Mouse (Mus musculus) intestine, embryonic 16.5 days (tissue): ENCODE measurements around the gene Otogl. TPM values are rescaled to one million over a fixed set of nuclear protein-coding genes. Genes with fewer than 3 reads are reported as not detected.

ENCODE experiments used
- ATAC-seq: fragments of 200-750 bp; cut with Nextera tagmentation; 2 replicates; pipeline ENCODE4 v1.8.0; 2017; ENCODE audit warnings: moderate TSS enrichment, moderate library complexity
- H3K27ac ChIP-seq: fragments of 300-500 bp; sonication (generic); 2 replicates; pipeline ENCODE4 v1.5.1; 2014; ENCODE audit warnings: mild to moderate bottlenecking, low read length
- H3K27me3 ChIP-seq: fragments of 300-500 bp; sonication (generic); replicated peaks from 2 replicates; pipeline ENCODE4 v1.6.1; 2014; ENCODE audit warnings: low read length, control low read depth, mixed read lengths; ENCODE audit not compliant: control insufficient read depth, insufficient read depth
- H3K36me3 ChIP-seq: fragments of 300-500 bp; sonication (generic); 2 replicates; pipeline ENCODE4 v1.6.1; 2014; ENCODE audit warnings: low read length, control low read depth; ENCODE audit not compliant: control insufficient read depth, insufficient read depth
- H3K4me1 ChIP-seq: fragments of 300-500 bp; sonication (generic); 2 replicates; pipeline ENCODE4 v1.6.1; 2014; ENCODE audit warnings: low read length, control low read depth, mixed read lengths; ENCODE audit not compliant: control insufficient read depth, insufficient read depth
- H3K4me2 ChIP-seq: fragments of 300-500 bp; sonication (generic); 2 replicates; pipeline ENCODE4 v1.6.1; 2014; ENCODE audit warnings: low read depth, low read length, control low read depth
- H3K4me3 ChIP-seq: fragments of 300-500 bp; sonication (generic); 2 replicates; pipeline ENCODE4 v1.5.1; 2014; ENCODE audit warnings: mild to moderate bottlenecking, low read length
- H3K9ac ChIP-seq: fragments of 300-500 bp; sonication (generic); 2 replicates; pipeline ENCODE4 v1.6.1; 2014; ENCODE audit warnings: low read depth, low read length
- H3K9me3 ChIP-seq: fragments of 300-500 bp; sonication (generic); 2 replicates; pipeline ENCODE4 v1.6.1; 2016; ENCODE audit warnings: low read length, control low read depth; ENCODE audit not compliant: control insufficient read depth
- WGBS: fragments of 180-500 bp; shearing (Covaris S2); extraction: QIAGEN DNeasy Blood & Tissue Kit; methylation state at CpG from one replicate; pipeline ENCODE4 v1.1.7; 2014; 5-methylcytosine and 5-hydroxymethylcytosine counted together
- polyA plus RNA-seq: library from polyadenylated mRNA; unstranded; fragments of >200 nt; fragmentation: Nextera tagmentation; extraction: Ambion mirVana; gene quantifications from 2 replicates; pipeline ENCODE4 v1.2.1, GENCODE M21; 2015

Gene Otogl
- polyA plus RNA-seq, 1 experiment from 2014 or later, result 0.02 TPM

DNA sequence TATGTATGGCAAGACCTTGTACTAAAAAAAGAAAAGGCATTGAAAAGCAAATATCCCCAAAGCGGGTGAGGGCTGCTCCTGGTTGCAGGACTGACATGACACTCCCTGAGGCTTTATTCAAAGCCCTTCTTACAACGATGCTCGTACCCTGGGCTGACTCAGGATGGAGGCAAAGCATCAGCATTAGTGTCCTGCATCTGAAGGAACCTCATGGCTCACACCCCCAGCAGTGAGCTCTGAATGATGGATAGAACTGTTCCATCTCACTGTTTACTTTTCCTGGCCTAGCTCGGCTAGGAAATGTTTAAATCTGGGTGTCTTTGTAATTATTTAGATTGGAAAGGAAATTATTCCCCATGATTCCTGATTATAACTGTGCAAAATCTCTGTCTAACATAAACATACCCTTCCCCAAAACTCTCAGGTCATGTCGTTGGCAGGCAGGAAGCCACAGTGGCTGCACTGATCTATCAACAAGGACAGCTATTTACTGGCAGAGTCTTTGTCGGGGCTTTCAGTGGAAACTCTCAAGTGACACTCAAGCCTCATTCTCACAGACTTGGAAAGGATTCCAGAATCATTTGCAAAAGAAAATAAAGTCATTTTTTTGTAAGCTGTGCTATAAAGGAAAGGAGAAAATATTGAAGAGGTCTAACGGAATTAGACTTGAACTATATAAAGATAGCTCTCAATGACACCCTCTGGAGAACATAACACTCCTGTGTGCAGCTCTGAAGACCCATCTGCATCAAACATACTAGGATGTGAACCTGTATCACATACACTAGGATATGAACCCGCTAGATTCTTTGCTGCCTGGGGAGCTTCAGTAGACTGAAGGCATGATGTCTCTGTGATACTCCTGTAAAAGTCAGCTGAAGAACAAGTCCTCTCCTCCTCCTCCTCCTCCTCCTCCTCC lies 17.0 kb downstream of the Otogl start:
- ATAC-seq, result peak; percentile 90
- Histone ChIP-seq H3K4me1 (0 out of 2 replicates have a peak, but pooled peaks cover under 1% of the 10 kb centered on the region), H3K4me2 (no peak overlapping the region), H3K27ac (peak overlapping the region; percentile 26), H3K9ac (no peak overlapping the region), H3K36me3 (no peaks in the 10 kb centered on the region), H3K27me3 (no peaks in the 10 kb centered on the region), H3K4me3 (no peak overlapping the region), H3K9me3 (no peaks in the 10 kb centered on the region)
- 34% methylated on average over 8 of the region's 8 CpGs for WGBS

DNA sequence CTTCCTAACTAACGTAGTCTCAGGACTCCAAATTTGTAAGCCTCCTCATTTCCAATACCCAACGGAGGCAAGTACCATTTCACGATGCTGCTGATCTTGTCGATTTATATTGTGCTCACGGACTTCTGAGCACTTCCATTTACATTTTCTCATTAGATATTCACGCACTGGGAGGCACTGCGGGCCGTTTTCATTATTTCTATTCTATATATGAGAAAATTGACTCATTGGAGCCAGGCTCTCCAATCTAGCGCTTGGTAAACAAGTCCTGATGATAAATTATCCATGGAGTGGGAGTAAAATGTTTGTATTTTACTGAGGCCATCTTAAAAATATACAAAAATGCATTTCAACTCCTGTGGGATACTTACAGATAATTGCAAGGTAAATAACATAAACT lies 21.5 kb downstream of the Otogl start:
- ATAC-seq, result no peak
- Histone ChIP-seq H3K9me3 (no peaks in the 10 kb centered on the region), H3K27ac (no peak overlapping the region), H3K9ac (no peak overlapping the region), H3K36me3 (no peaks in the 10 kb centered on the region), H3K4me2 (no peak overlapping the region), H3K4me3 (no peak overlapping the region), H3K4me1 (no peaks in the 10 kb centered on the region), H3K27me3 (no peaks in the 10 kb centered on the region)
- WGBS, result 77% methylated on average over 9 of the region's 9 CpGs

DNA sequence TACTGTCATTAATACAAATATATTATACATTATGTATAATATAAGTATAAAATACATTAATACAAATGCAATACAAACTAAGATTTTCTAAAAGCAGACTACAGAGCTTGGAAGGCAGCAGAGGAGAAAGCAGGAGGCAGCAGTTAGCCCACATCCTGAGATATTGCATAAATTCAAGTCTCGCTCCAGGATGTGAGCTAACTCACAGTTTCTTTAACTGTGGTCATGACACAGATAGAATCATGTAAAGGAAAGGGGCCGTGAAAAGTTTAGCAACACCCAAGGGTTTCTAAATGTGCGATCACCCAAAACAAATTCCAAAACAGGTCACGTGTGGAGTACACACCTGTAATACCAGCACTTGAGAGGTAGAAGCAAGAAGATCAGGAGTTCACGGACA lies 39.4 kb downstream of the Otogl start:
- H3K36me3 ChIP-seq, result no peaks in the 10 kb centered on the region
- H3K27me3 ChIP-seq, result no peaks in the 10 kb centered on the region
- H3K4me2 ChIP-seq, result no peak overlapping the region
- H3K27ac ChIP-seq, result no peak overlapping the region
- no peaks in the 10 kb centered on the region for H3K4me1 ChIP-seq
- no peak for ATAC-seq
- WGBS, result 94% methylated on average over 5 of the region's 5 CpGs
- no peaks in the 10 kb centered on the region for H3K9me3 ChIP-seq
- H3K4me3 ChIP-seq, result no peak overlapping the region
- no peak overlapping the region for H3K9ac ChIP-seq

DNA sequence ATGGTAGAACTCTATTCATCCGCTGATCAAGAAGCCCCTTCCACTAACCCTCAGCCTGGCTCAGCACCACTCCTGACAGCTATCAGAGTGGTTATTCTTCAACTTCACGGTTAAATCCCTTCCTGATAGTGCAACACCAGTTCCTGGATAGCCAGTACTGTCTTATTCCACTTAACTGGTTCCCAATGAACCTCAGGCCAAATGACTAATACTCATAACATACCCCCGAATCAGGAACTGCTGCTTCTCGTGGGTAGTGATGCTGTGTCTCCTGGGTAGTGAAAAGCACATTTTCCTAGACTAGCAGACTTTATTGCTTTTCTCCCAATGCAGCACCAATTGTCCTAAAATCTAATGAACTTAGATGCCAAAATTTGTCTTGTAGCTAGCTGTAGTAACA lies 39.8 kb downstream of the Otogl start:
- no peak overlapping the region for H3K4me2 ChIP-seq
- no peaks in the 10 kb centered on the region for H3K4me1 ChIP-seq
- no peak overlapping the region for H3K4me3 ChIP-seq
- H3K9ac ChIP-seq, result no peak overlapping the region
- H3K27me3 ChIP-seq, result no peaks in the 10 kb centered on the region
- WGBS, result 75% methylated on average over 4 of the region's 4 CpGs
- ATAC-seq, result no peak
- no peaks in the 10 kb centered on the region for H3K36me3 ChIP-seq
- H3K9me3 ChIP-seq, result no peaks in the 10 kb centered on the region
- H3K27ac ChIP-seq, result no peak overlapping the region

DNA sequence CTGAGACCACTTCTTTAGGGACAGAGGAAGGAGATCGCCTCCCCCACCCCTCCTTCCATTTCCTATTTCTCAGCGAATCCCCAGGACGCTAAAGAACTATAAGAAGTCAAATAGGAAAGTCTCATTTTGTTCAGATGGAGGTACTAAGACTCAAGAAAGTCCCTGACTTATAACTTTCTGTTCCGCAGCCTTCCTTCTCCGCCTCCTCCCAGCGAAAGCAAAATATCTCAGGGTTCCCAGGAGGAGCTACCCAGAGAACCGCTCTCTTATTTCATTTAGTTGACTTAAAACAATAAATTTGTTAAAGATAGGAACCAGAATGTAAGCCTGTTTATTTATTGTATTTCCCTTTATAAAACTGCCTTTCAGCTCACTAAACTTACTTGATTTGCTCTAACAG lies 41.4 kb downstream of the Otogl start:
- WGBS, result 58% methylated on average over 7 of the region's 7 CpGs
- Histone ChIP-seq H3K27me3 (no peaks in the 10 kb centered on the region), H3K9ac (no peak overlapping the region), H3K4me1 (no peaks in the 10 kb centered on the region), H3K4me2 (no peak overlapping the region), H3K9me3 (no peaks in the 10 kb centered on the region), H3K36me3 (no peaks in the 10 kb centered on the region), H3K4me3 (no peak overlapping the region), H3K27ac (no peak overlapping the region; the same call in 1 of the 2 replicates)
- no peak for ATAC-seq

DNA sequence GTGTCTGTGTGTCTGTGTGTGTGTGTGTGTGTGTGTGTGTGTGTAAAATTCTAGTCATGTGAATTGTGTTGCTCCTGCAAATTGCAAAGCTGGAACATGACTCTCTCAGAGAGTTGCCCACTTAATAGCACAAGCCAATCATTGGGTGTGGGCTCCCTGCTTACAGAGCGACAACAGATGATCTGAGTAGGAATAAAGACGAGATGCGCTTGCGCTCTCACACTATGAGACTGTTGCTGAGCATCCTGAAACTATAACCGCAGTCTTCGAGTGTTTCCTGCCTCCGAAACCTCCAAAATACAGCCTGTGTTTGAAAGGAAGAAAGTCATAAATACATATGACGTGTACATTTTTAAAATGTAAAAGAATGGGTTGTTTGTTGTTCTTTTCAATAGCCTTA lies 43.0 kb downstream of the Otogl start:
- Histone ChIP-seq H3K9ac (no peak overlapping the region), H3K27ac (no peak overlapping the region), H3K4me1 (no peaks in the 10 kb centered on the region), H3K4me3 (no peak overlapping the region), H3K27me3 (no peaks in the 10 kb centered on the region), H3K36me3 (no peaks in the 10 kb centered on the region), H3K4me2 (no peak overlapping the region), H3K9me3 (no peaks in the 10 kb centered on the region)
- WGBS, result 93% methylated on average over 8 of the region's 8 CpGs
- ATAC-seq, result no peak

DNA sequence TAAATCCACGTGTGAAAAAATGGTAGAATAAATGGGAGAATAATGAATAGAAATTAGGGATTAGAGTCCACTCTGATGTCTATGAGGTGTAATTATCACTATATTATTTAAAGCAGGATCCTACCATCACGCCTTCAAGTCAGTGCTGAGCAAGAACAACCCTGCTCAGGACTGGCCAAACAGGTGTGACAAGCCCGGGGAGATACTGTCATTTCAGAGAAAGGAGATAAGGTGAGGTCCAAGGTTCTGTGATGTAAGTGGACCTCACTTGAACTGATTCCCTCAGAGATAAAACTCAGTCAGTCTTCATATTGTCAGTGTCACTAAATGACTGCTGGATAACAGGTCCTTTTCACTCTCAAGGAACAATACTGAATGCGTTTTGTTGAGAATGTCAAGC lies 44.5 kb downstream of the Otogl start:
- Histone ChIP-seq H3K9ac (no peak overlapping the region), H3K9me3 (no peaks in the 10 kb centered on the region), H3K36me3 (no peaks in the 10 kb centered on the region), H3K4me2 (no peak overlapping the region), H3K27ac (no peak overlapping the region), H3K4me3 (no peak overlapping the region), H3K4me1 (no peaks in the 10 kb centered on the region), H3K27me3 (no peaks in the 10 kb centered on the region)
- 61% methylated on average over 4 of the region's 4 CpGs for WGBS
- ATAC-seq, result peak; percentile 89

DNA sequence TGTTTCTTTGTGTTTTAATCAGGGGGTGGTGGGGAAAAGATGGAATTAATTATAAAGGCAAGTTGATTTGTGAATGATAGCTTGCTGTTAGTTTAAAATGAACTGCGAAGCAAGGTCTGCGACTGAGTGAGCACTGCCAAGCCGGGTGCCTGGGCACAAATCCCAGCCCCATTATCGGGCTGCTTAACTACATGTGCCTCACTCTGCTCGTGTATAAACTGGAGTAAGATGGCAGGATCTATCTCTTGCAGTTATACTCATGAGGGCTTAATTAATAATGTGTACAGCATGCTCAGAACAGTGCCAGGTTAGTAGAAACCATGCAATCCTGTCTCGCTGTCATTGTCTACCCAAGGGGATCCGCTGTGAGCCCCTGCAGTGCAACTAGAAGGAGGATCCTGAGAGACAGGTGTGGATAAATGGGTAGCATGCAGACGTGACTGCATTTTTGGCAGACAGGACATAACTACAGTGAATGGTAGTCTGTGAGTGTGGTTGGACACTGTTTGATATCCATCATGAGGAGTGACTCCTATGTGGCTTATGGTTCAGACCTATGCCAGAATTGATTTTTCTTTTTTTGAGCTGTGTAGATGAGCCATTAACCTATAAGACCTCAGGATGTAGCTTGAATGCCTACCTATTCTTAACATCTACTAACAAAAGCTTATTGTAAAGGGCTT lies 51.6 kb downstream of the Otogl start:
- Histone ChIP-seq H3K4me3 (no peak overlapping the region), H3K27me3 (no peaks in the 10 kb centered on the region), H3K36me3 (no peaks in the 10 kb centered on the region), H3K9ac (no peak overlapping the region), H3K27ac (no peak overlapping the region), H3K4me1 (no peaks in the 10 kb centered on the region), H3K4me2 (no peak overlapping the region), H3K9me3 (no peaks in the 10 kb centered on the region)
- ATAC-seq, result no peak
- 80% methylated on average over 8 of the region's 8 CpGs for WGBS

DNA sequence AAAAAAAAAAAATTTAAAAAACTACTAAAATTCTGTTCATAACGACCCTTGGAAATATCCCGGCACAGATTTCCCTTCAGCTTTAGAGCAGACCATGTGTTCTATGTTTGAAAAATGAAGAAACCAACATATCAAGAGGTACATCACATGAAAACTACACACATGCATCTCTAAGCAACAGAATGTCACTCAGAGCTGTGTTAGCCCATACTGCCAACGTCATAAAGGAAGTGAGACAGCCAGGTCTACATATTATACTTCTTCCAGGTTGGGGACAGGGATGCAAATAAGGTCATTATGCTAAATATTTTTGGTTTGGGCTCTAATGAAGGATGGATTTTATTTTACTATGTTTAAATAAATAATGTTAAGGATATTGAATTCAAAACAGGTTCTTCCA lies 52.7 kb downstream of the Otogl start:
- H3K4me1 ChIP-seq, result no peaks in the 10 kb centered on the region
- H3K4me3 ChIP-seq, result no peak overlapping the region
- no peaks in the 10 kb centered on the region for H3K36me3 ChIP-seq
- no peaks in the 10 kb centered on the region for H3K9me3 ChIP-seq
- no peak overlapping the region for H3K9ac ChIP-seq
- no peak for ATAC-seq
- 92% methylated on average over 3 of the region's 3 CpGs for WGBS
- H3K27me3 ChIP-seq, result no peaks in the 10 kb centered on the region
- H3K4me2 ChIP-seq, result no peak overlapping the region
- H3K27ac ChIP-seq, result no peak overlapping the region
